Mouse (Mus musculus) kidney, adult 2 months (tissue): ENCODE measurements around the gene Scp2d1. TPM values are rescaled to one million over a fixed set of nuclear protein-coding genes. Genes with fewer than 3 reads are reported as not detected.

Source experiments
- DNase-seq: peaks from one replicate; pipeline ENCODE4 v3.0.0; 2021
- H3K27ac ChIP-seq: fragments of 200-500 bp; 2 replicates; pipeline ENCODE4 v1.5.1; 2012; ENCODE audit warnings: low read depth, low read length, control low read depth, inconsistent platforms; ENCODE audit not compliant: insufficient read depth
- H3K27me3 ChIP-seq: fragments of 200-500 bp; replicated peaks from 2 replicates; pipeline ENCODE4 v1.6.1; 2012; ENCODE audit warnings: mild to moderate bottlenecking, moderate library complexity, low read length, inconsistent platforms; ENCODE audit not compliant: control insufficient read depth, insufficient read depth
- H3K36me3 ChIP-seq: fragments of 200-500 bp; 2 replicates; pipeline ENCODE4 v1.6.1; 2012; ENCODE audit warnings: mild to moderate bottlenecking, moderate library complexity, low read length, inconsistent platforms; ENCODE audit not compliant: control insufficient read depth, insufficient read depth
- H3K4me1 ChIP-seq: fragments of 200-500 bp; 2 replicates; pipeline ENCODE4 v1.6.1; 2011; ENCODE audit warnings: low read length; ENCODE audit not compliant: control insufficient read depth, insufficient read depth
- H3K4me3 ChIP-seq: fragments of 200-500 bp; 2 replicates; pipeline ENCODE4 v1.5.1; 2011; ENCODE audit warnings: mild to moderate bottlenecking, low read depth, low read length, control low read depth; ENCODE audit not compliant: insufficient read depth
- CTCF ChIP-seq: fragments of 200-500 bp; conservative IDR thresholded peaks from 2 replicates; pipeline ENCODE4 v1.5.1; 2011; ENCODE audit warnings: low read depth, mild to moderate bottlenecking, control low read depth, low read length, moderate library complexity, mixed read lengths; ENCODE audit not compliant: insufficient read depth, insufficient read length
- POLR2A ChIP-seq: fragments of 200-500 bp; IDR thresholded peaks from one replicate; pipeline ENCODE4 v1.6.1; 2011; ENCODE audit warnings: low read depth, low read length, control low read depth
- WGBS: fragments of 180-500 bp; shearing (Covaris S2); methylation state at CpG from one replicate; pipeline ENCODE4 v1.1.7; 2018; 5-methylcytosine and 5-hydroxymethylcytosine counted together
- polyA plus RNA-seq: library from polyadenylated mRNA; depleted of rRNA; stranded (reverse); fragments of >200 nt; gene quantifications from 2 replicates; pipeline ENCODE4 v1.2.3, GENCODE M21; 2012; rRNA removed

Scp2d1 gene
- polyA plus RNA-seq, 1 experiment, result not detected

DNA sequence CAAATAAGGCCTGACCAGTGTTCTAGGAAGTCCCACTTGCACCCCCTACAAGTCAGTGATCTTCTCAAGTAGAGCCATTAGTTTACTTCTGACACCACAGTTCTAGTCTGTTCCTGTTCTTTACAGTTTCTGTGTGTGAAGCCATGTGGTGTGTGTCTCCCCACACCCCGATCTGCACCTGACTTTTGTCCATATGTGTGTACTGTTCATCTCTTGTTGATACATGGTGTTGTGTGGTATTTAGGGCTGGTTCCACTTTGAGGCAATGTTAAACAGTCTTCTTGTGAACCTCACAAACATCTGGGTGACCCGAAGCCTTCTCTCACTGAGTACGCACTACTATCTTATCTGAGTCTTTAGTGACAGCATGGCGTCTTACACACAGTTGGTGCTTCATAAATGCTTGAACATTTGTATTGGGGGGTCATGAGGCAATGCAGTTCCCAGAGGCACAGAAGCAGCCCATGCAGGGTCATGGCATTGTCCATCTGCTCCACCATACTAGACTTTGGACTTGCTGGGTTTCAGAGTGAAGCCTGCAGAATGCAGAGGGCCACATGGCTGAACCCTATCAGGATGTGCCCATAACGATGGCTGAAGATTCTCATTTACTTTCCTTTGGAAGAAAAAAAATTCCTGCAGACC, 13.3 kb downstream of the Scp2d1 start:
- no peak for TF ChIP-seq POLR2A
- no peak for TF ChIP-seq CTCF
- no peak overlapping the region for H3K27ac ChIP-seq
- no peaks in the 10 kb centered on the region for H3K27me3 ChIP-seq
- WGBS, result 79% methylated on average over 5 of the region's 5 CpGs
- H3K36me3 ChIP-seq, result no peaks in the 10 kb centered on the region
- no peak overlapping the region for H3K4me3 ChIP-seq
- no peak for DNase-seq
- no peaks in the 10 kb centered on the region for H3K4me1 ChIP-seq

DNA sequence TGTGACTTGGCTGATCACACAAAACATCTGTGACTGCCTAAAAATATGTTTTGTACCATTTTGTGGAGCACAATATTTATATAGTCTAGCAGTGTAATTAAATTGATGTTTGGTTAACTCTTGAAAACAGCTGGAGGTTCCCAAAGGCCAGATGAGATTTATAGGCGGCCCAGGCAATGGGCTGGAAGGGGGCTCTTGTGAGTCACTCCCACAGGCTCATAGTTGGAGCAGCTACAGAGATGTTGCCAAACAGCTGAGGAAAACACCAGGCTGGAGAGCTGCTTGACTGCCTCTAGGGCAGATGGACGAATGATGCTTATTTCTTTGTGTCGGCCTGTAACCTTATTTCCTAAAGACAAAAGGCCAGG, 13.8 kb downstream of the Scp2d1 start:
- Histone ChIP-seq H3K4me1 (no peaks in the 10 kb centered on the region), H3K36me3 (no peaks in the 10 kb centered on the region), H3K4me3 (no peak overlapping the region), H3K27ac (no peak overlapping the region), H3K27me3 (no peaks in the 10 kb centered on the region)
- TF ChIP-seq POLR2A (no peak), CTCF (no peak)
- DNase-seq, result no peak
- WGBS, result 40% methylated on average over 3 of the region's 3 CpGs

DNA sequence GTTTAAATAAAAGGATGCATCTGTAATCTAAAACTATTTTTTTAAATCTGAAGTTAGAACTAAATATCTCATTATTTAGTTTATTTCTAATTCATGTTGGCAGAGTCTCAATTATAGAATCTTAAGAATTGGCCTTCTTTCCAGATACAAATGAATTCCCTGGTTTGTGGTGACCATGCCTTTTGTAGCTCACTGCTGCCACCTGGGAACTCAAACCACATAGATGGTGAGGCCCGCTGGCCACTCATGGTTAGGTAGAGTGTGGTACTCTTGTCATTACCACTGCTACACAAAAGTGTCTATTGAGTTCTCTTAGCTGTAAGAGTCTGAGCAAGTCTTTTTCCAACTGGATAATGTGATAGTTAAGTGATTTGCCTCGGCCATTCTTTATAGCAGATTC, 45.4 kb downstream of the Scp2d1 start:
- DNase-seq, result peak; percentile 10
- H3K36me3 ChIP-seq, result no peaks in the 10 kb centered on the region
- WGBS, result 88% methylated on average over 2 of the region's 2 CpGs
- no peak overlapping the region for H3K27ac ChIP-seq
- H3K4me1 ChIP-seq, result no peaks in the 10 kb centered on the region
- TF ChIP-seq POLR2A (no peak), CTCF (no peak; the same call in 1 of the 2 replicates)
- no peak overlapping the region for H3K4me3 ChIP-seq
- no peaks in the 10 kb centered on the region for H3K27me3 ChIP-seq

Other genes with a start within 250 kb of the Scp2d1 start
- gene Smim26, start 229.6 kb upstream of the Scp2d1 start, polyA plus RNA-seq, result 16.3 and 24.7 TPM in 2 replicates
- gene Dtd1, start 223.8 kb upstream of the Scp2d1 start, polyA plus RNA-seq, result 19.3 and 25.5 TPM in 2 replicates